Mouse (Mus musculus): ENCODE data around the gene Atat1.

DNA sequence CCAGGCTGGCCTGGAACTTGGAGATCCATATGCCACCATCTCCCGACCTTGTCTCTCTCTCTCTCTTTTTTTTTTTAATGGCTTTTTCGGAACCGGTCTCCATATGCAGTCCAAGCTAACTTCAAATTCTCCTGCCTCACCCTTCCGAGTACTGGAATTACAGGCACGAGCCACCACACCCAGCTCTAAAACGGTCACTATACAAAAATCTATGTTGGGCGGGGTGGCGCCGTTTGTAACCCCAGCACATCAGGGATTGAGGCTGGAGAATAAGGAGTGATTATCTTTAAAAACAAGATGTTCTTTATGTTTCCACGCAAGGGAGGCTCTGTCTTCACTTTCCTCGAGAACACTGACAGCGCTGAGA lies 49.1 kb downstream of the Atat1 start:
- TF ChIP-seq GATA1 (IDR thresholded peaks at IDR 0.05; ENCODE audit: borderline replicate concordance, low read length): no peak
- no peak for TF ChIP-seq FLI1 (IDR thresholded peaks at IDR 0.05; ENCODE audit: low read length)
